Mouse (Mus musculus): ENCODE data around the gene Mfsd14a. TPM values are rescaled to one million over a fixed set of nuclear protein-coding genes. Genes with fewer than 3 reads are reported as not detected.
A peak's percentile ranks its signal among the peaks of the same experiment; 100 is the strongest.
"Not testable (repeated sequence)": the region's sequence is repeated elsewhere in the genome, so short reads cannot be mapped to it uniquely, and the experiment has no call there.

Gene Mfsd14a
- total RNA-seq (2021) = 10 to 100 TPM; 61.3 to 61.7 TPM
- long read RNA-seq, experiment 1, transcript Mfsd14a-201 (12 exons, 2,782 nt) = major isoform, 110 of 122 reads
- long read RNA-seq, experiment 1, partial matches to known transcripts = 3 of 122 reads
- long read RNA-seq, experiment 1, other reads (novel, unspliced or antisense) = 9 of 122 reads
- long read RNA-seq, experiment 2, transcript Mfsd14a-201 (12 exons, 2,782 nt) = major isoform, 15 of 16 reads
- long read RNA-seq, experiment 2, partial matches to known transcripts = 0 of 16 reads
- long read RNA-seq, experiment 2, other reads (novel, unspliced or antisense) = 1 of 16 reads

DNA sequence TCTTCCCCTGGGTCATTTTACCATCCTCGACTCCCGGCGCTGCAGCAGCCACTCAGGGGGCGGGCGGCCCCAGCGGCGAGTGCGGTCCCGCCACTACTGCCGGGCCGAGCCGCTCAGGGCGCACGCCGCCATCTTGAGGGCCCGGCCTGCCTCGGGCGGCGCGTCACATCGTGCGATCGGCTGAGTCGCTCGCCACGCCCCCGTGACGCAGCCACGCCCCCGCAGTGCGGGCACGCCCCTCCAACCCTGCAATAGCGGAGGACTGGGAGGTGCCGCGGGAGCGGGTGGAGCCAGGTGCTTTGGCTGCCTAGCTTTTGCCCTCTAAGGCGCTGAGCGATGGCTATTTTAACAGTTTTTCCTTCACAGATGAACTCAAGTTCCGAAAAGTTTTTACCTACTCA lies at the start of gene Mfsd14a:
TSS of gene Mfsd14a (minus strand) at position 215 of the 401 bp plus-strand sequence.
- peak; percentile 100 for DNase-seq

DNA sequence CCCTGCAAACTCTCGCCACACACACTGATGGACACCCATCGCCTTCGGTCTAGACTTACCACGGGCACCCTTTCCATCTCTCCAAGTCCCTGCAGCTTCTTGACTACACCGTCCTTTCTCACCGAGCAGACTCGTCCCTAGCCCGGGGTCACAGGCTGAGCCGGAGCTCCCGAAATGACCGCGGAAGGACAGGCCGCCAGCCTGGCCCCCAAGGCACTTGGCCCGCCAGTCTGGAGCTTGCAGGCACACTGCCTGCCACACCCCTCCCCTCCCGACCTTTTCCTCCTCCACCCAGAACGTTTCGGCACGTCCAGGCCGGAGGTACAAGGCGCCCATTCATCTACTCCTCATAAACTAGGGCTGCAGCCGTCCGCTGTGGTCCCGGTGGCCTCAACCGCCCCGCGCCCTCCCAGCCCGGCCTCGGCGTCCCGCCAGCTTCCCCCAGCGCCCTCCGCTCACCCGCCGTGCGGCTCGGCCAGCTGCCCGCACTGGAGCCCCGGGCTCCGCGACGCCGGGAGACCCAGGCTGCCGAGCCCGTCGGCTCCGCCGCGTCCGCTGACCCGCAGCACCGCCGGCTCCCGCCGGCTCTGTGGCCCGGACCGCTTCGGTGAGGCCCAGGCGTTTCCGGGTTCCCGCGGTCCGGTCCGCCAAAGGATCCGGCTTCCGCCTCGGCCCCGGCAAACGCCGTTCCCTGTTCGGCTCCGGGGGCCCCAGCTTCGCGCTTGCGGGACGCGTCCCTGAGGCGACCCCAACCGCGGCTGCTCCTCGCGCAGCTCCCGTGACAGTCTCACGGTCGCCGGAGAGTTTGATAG lies 49.4 kb upstream of the Mfsd14a start:
- peak; percentile 86 to 89 for DNase-seq

- DNase-seq = no peak
Measured at GRCm38 (mm10) chr3:116710941-116711340, 48.5 kb upstream of the Mfsd14a start.

DNA sequence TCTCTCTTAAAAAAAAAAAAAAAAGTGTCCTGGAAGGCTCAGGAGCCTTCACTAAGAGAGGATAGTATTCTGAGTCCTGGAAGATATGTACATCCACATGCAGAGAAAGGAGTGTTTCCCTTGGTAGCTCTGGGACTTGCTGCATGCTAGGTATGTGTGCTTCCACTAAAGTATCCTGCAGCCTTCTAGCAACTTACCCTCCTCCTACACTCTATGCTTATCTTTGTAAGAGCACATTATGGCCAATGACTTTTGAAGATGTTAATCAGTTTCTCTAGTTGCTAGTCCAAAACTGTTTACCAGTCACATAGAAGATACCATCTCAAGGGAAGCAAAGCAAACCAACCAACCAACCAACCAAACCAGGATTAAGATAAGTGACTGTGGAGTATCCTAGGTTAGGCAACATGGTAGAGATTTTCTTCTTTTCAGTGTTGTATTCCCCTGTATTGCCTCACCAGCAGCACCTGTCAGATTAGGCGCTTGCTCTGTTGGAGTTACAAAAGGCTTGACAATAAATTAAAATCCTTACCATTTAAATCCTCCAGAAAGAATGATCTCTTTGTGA lies 43.2 kb upstream of the Mfsd14a start:
- no peak for DNase-seq

DNA sequence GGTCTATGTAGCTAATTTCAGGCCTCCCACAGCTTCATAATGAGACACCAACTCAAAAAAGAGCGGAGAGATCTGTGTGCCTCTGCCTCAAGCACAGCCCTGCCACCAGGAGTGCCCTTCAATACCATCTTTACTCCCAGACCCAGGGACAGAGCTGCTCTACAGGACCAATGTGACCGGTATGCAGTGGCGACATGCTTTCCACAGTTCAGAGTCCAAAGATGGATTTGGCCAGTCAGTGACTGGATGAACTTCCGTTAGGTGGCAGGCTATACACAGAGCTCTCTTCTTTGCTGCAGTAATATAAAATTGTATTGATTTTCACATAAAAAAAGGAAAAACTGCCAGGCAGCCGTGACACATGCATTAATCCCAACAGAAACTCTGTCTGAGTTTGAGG lies 41.4 kb upstream of the Mfsd14a start:
- no peak for DNase-seq

GRCm38 (mm10) chr3:116702647-116703272 lies 40.3 kb upstream of the Mfsd14a start:
- DNase-seq = no peak

GRCm38 (mm10) chr3:116701601-116702000 lies 39.1 kb upstream of the Mfsd14a start:
- no peak for DNase-seq

DNA sequence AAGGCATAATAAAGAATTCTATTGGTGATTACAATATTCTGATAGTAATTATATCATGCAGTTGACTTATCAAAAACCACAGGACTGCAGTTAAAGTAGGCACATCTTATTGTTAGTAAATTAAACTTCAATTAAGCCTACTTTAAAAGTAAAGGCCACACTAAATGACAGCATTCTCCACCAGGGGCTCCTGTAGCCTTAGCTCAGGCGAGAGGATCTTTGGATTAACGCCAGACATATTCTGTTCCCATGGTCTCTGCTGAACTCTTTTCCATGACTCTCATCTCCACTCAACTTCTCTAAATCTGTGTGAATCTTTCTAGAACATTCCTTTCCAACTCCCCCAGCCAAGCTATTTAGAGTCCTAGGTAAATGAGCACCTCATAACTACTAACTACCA lies 36.3 kb upstream of the Mfsd14a start:
- DNase-seq = no peak

DNA sequence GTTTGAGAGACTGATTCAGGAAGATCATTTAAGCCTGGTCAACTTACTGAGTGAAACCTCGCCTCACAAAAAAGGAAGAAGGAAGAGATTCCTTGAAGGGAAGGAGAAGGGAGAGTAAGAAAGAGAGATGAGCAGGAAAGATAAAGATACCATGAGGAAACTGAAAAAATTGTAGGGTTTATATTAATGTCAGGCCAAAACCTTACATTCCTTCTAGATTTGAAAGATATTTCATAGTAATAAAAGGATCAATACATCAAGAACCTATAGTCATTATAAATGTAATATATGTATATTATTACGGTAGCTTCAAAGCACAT lies 33.1 kb upstream of the Mfsd14a start:
- DNase-seq = no peak

GRCm38 (mm10) chr3:116694955-116695665 lies 32.6 kb upstream of the Mfsd14a start:
- DNase-seq = no peak

GRCm38 (mm10) chr3:116694312-116694711 lies 31.8 kb upstream of the Mfsd14a start:
- DNase-seq = no peak

DNA sequence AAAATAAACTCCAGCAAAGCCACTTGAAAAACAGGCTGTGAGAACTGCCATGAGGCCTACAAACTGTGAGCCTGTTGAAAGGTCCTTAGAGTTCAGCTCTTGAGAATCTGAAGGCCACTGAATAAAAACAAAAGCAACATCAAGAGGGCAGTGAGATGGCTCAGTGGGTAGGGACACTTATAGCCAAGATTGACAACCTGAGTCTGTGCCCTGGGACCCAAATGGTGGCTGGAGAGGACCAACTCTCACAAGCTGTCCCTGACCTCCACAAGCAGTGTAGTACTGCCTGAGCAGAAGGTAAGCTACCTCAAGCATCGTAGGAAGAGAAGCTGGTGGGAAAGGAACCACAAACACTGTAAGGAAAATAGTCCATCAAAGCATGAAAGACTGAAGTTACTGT lies 18.7 kb upstream of the Mfsd14a start, which contains the start of gene Gm43191:
TSS of gene Gm43191 (minus strand) at position 101 of the 400 bp plus-strand sequence.
- DNase-seq = no peak

- DNase-seq = not testable (repeated sequence)
Measured at GRCm38 (mm10) chr3:116664281-116664680, 1.8 kb upstream of the Mfsd14a start.

GRCm38 (mm10) chr3:116661870-116662414 lies 535 bp downstream of the Mfsd14a start:
- DNase-seq = peak in 1 of 2 experiments; percentile 75

DNA sequence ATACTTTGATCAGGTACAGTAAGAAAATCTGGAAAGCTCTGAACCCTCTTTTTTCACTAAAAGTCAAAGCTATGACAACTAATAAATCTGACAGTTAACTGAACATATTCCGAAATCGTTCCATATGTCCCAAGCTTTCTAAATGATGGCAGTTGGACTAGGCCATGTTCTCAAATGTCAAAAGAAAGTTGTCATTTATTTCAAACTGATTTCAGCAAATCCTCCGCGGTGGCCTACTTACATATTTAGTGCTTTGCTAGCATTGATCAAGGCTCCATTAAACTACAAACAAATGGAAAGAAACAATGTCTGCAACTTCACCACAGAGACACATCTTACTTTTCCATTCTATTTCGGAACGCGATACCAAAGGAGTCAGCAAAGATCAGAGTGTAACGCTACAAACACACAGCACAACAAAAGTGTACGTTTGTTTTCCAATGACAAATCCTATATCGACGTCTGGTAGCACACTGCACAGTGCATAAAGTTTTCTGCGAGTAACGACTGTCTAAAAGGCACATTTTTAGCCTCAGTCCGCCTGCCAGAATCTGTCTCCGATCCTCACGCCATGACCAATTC lies 1.1 kb downstream of the Mfsd14a start:
- DNase-seq = no peak

DNA sequence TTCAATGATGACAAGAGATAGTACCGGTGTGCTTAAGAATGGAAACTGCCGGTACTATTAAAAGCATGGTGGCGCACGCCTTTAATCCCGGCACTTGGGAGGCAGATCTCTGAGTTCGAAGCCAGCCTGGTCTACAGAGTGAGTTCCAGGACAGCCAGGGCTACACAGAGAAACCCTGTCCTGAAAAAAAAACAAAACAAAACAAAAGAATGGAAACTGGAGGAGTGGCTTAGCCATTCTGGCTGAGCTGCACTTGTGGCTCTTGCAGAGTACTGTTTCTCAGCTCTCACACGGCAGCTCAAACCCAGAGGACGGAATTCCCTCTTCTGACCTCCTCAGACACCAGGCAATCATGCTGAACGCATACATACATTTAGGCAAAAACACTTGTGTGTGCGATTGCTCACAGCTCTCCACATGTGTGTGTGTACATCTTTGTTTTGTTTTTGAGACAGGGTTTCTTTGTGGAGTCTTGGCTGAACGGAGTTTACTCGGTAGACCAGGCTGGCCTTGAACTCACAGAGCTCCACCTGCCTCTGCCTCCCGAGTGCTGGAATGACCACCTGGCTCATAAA lies 2.5 kb downstream of the Mfsd14a start:
- DNase-seq = no peak

- DNase-seq = no peak
Measured at GRCm38 (mm10) chr3:116658928-116659565, 3.4 kb downstream of the Mfsd14a start.

- no peak for DNase-seq
Measured at GRCm38 (mm10) chr3:116656184-116656965, 6.1 kb downstream of the Mfsd14a start.

GRCm38 (mm10) chr3:116654051-116654450 lies 8.4 kb downstream of the Mfsd14a start:
- DNase-seq = not testable (repeated sequence)

Measured in adrenal gland, postnatal 36 days (tissue).